Mouse (Mus musculus): ENCODE measurements around the gene Gnmt.
"Not testable (repeated sequence)": the region's sequence is repeated elsewhere in the genome, so short reads cannot be mapped to it uniquely, and the experiment has no call there.

Gene Gnmt

DNA sequence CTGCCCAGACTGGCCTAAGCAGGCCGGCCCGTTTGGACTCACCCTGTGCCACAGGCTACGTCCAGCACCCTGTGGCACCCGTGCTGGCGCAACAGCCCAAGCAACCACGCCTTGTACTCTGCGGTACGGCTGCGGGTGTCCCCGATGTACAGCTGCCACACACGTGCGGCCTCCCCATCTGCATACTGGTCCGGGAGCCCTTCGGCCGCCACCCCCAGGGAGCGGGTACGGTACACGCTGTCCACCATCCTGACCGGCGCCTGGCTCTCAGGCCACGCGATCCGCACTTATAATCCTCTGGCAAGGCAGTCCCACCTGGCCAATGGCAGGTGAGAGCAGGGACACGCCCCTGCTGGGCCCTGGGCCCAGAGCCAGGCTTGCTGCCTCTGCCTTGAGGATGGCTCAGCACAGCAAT lies at the start of gene Gnmt:
TSS of gene Gnmt (minus strand) at position 265 of the 415 bp plus-strand sequence.
- no peak for DNase-seq (ENCODE audit: low spot score in 2 of 2)

DNA sequence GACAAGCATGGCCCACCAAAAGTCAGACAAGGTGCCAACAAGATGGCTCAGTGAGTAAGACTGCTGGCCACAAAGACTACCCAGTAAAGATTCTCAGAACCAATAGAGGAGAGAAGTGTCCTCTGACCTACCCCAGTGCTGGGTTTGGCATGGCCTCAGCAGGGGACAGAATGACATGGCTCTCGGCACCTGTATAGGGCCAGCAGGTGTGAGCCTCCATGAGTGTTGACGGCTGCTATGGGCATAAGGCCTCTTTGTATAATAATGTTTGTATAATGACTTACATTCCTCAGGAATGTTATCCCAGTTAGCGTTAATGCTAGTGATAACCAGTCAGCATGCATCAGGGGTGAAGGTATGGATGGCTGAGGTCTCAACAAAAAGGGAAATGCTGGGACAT lies 47.1 kb upstream of the Gnmt start:
- no peak for DNase-seq (ENCODE audit: low spot score in 2 of 2)

DNA sequence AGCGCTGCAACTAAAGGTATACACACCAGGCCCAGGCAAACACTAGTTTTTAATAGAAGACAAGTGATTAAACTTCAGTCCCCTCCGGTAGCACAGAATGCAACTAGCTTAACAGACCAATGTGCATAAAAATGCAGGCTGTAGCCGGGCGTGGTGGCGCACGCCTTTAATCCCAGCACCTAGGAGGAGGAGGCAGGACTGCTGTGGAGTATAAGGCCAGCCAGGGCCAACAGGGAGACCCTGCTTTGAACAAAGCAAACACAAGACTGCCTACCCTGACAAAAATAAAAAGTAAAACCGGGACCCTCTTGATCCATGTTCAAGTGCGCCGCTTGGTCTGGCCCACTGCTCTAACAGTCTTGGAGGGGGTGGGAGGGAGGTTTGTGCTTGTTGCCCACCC lies 46.1 kb upstream of the Gnmt start:
- no peak for DNase-seq (ENCODE audit: low spot score in 2 of 2)

DNA sequence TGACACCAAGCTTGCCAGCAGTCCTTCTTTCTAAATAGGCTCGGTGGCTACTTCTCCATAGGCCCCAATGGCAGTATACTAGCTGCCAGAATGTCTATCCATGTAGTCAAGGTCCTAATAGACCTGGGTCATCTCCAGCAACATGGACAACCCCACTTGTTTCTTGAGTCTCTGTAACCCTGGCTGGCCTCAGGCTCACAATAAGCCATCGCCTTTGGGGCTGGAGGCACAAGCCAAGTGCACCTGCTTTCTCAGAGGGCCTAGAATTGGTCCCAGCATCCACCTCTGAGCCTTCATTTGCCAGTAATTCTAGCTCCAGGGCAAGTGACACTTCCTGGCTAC lies 45.1 kb upstream of the Gnmt start:
- DNase-seq (ENCODE audit: low spot score in 2 of 2): no peak

- no peak for DNase-seq (ENCODE audit: low spot score in 2 of 2)
These were observed 44.5 kb upstream of the Gnmt start for GRCm38 (mm10) chr17:46773278-46774130.

DNA sequence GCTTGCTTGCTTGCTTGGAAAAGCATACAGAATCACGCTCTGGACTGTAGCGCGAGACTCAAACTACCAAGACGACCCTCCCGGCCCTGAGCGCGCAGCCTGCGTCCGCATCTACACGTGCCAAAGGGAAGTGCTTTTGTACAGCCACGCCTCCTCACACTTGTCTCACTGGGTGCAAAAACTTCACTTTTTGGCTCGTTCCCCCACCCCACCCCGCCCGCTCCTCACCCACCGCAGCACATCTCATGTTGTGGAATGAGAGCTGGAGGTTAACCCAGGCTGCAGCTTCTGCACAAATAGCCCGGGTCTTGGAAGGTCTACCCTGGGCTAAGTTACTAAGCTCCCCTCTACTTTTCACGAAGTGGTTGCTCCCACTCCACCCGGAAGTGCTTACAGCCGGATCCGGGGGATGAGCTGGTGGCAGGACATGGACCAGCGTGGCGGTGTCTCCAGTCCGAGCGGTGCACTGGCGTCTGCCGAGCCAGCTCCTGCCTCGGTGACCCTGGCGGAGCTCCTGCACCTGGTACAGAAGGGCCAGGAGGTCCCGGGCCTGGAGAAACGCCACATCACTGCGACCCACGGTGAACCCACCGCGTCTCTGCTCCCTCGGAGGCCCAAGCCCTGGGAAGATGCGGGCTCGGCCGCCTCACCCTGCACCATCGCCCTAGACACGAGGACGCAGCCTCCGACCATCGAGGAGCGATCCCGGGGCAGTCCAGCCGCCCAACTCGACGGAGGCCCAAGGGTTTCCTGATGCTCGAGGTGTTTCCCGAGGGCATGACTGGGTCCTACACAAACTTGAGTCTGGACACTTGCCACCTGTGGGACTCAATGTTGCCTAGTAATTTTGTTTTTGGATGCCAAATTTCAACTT lies 43.7 kb upstream of the Gnmt start, which contains the start of gene 2310039H08Rik:
TSS of gene 2310039H08Rik (plus strand) at position 232 of the 874 bp plus-strand sequence.
- DNase-seq (ENCODE audit: low spot score in 2 of 2): peak; percentile 66 to 74

DNA sequence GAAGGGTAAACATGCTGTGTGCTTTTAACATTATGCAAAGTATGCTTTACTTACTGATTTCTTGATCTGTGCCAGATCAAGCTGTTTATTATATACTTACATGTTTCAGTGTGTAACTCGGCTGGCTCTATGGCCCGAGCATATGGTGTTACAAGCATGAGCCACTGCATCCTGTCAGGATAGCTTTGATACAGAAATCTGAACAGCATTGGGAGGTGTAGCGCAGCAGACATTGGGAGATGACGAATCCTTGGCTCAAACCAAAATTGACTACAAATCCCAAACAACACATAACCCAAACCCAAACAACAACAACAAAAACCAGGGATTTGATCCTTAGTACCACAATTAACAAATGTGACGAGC lies 43.1 kb upstream of the Gnmt start:
- no peak for DNase-seq (ENCODE audit: low spot score in 2 of 2)

DNA sequence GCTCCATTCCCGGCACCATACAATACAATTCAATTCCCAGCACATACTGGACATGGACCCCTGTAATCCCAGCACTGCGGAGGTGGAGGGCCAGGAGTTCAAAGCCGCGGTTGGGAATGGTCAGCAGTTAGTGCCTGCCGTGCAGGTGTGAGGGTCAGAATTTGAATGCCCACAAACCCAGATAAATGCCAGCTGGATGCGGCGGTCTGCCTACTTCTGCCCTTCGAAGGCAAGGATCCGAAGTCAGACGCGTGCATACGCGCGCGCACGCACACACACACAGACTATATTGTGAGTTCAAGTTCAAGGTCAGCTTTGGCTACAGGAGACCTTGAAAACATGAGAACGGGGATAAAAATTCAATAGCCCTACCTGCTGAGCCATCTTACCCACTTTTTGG lies 42.6 kb upstream of the Gnmt start:
- DNase-seq (ENCODE audit: low spot score in 2 of 2): no peak

GRCm38 (mm10) chr17:46771025-46771424 lies 42.1 kb upstream of the Gnmt start:
- DNase-seq (ENCODE audit: low spot score in 2 of 2): no peak

DNA sequence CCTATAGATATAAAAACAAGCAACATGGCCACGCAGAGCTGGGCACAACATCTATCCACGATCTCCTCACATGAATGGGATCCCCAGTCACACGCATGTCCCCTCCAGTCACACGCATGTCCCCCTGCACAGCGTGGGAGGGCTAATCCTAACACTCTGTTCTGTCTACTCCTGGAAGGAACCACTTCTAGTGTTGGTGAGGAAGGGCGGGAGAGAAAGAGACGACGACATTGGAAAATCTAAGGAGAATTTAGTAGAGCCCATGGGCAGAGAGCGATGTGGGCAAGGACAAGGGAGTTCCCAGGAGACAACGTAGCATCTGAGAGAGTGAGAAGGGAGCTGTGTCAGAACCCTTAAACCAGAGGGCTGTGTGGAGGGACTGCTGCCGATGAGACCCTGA lies 41.6 kb upstream of the Gnmt start:
- no peak for DNase-seq (ENCODE audit: low spot score in 2 of 2)

GRCm38 (mm10) chr17:46767868-46768267 lies 38.9 kb upstream of the Gnmt start:
- no peak for DNase-seq (ENCODE audit: low spot score in 2 of 2)

DNA sequence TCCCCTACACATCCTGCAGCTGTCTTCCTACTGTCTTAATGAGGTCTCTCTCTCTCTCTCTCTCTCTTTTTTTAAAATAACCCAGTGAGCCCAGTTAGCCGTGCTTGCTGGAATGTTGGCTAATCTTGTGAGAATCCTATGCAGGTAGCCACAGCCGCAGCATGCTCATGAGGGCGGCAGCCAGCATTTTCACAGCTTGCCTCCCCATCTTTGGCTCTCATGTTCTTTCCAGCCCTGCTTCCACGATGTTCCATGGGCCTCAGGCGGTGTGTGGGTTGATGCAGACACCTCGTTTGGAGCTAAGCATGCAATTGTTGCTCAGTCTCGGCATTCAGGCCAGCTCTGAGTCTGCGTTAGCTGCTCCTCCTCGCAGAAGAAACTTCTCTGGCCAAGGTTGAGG lies 35.9 kb upstream of the Gnmt start:
- DNase-seq (ENCODE audit: low spot score in 2 of 2): not testable (repeated sequence)

DNA sequence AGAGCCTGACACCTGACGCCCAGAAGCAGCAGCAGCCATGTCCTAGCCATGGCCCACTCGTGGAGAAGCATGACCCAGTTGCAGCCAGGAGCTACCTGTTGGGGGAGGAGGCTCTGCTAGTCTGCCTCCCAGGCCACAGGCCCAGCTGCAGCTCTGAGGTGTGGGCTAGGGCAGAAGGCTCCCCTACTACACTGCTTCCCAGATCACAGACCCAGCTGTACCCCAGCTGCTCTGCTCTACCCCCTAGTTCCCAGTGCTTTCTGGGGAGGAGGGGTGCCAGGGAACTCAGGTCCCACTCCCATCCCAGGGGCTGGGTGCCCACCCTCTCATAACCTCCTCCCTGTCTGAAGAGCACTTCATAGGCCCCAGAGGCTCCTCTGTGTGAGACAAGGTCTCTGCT lies 34.6 kb upstream of the Gnmt start, which contains the start of gene Ptcra:
TSS of gene Ptcra (minus strand) at position 169 of the 400 bp plus-strand sequence.
- no peak for DNase-seq (ENCODE audit: low spot score in 2 of 2)

DNA sequence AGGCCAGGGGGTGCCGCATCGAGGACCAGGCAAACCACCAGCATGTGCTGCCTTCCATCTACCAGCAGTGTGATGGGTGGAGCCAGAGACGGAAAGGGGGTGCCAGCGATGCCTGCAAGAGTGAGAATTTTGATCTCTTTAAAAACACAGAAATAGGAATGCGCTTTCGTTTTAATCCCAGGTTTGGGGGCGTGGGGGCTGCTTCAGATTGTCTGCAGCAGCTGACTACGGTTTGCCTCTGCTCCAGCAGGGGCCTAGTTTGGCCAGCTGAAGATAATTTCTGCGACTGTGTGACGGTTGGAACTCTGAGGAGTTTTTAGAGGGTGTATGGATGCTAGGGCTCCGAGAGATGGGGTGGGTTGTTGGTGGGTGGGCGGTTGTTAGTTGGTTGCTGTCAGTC lies 29.8 kb upstream of the Gnmt start:
- no peak for DNase-seq (ENCODE audit: low spot score in 2 of 2)

DNA sequence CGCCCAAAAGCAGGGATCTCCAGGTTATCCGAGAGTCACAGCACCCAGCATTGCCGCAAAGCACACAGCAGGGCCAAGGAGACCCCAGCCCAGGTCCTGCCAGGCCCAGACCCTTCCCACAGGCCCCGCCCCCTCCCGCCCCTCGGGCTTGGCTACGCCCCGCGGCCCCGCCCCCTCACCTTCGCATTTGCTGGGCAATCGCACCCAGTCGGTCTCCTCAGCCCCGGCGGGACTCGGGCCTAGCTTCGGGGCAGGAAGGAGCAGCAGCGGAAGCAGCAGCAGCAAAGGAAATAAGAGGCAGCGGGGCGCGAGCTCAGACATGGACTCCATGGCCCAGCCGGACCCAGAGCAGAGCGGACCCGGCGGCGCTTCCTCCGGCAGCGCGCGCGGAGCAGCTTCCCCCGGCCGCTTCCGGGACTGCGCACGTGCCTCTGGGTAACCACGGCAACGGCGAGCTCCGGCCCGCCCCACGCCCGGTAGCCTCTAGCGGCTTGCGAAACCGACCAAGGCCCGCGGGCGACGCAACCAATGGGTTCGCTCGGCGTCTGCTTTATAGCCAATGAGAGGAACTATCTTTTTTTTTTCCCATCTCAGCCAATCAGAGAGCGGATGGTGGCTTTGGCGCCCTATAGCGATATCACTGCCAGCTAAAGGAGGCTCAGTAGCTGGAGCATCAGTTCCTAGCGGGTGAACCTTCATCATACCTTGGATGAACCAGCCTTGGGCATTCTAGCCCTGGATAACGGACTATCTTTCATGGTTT lies 23.0 kb upstream of the Gnmt start, which contains the start of gene Cnpy3:
TSS of gene Cnpy3 (minus strand) at position 421 of the 763 bp plus-strand sequence.
- DNase-seq (ENCODE audit: low spot score in 2 of 2): peak; percentile 97 to 98

DNA sequence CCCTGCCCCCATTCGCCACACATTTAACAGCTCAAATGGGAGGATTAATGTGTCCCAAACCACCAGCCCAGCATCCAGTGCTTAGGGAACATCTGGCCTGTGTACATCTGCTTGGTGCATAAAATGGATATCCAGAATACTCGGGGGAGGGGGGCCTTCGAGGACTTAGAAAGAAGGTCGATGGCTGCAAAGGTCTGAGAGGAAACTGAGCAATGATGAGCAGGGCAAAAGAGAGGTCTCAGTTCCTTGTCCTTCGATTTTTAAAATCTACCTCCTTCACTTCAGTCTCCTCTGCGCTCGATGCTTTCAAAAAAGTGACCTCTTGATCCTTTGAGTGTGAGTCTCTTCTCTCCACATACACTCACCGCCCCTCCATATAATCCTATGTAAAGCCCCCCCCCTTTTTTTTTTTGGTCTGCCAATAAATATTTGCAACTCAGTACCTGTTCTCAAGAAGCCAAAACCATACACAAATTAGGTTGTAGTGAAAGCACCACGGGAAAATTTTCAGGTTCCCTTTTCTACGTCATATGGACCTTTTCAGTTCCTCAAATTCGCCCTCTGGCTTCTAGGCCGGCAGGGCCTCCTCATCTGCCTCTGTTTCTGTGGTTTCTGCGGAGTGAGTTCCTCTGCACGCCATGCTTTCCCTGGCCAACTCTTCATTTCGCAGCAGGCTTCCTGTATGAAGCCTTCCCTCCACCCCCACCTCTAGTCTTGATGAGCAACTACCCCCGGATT lies 22.3 kb upstream of the Gnmt start:
- peak in 1 of 2 experiments; percentile 87 for DNase-seq (ENCODE audit: low spot score in 2 of 2)

- DNase-seq (ENCODE audit: low spot score in 2 of 2): no peak
These were observed 21.6 kb upstream of the Gnmt start for GRCm38 (mm10) chr17:46750580-46750979.

DNA sequence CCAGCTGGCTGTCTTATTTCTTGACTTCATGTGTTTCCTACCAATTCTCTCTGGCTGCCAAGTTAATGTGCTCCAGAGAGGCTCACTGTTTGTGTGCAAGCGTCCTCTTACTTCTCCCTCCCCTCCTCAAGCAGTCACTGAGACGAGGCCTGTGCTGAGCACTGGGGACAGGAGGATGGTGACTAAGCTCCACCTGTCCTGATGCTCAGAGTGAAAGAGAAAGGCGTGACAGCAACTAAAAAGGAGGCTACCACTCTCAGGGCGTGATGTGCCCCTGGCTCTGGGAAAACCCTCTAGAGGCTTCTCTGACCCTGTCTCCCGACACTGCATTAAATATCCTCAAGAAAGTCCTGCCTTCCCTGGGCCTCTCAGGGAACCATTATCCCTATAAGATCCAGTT lies 20.3 kb upstream of the Gnmt start:
- DNase-seq (ENCODE audit: low spot score in 2 of 2): no peak

DNA sequence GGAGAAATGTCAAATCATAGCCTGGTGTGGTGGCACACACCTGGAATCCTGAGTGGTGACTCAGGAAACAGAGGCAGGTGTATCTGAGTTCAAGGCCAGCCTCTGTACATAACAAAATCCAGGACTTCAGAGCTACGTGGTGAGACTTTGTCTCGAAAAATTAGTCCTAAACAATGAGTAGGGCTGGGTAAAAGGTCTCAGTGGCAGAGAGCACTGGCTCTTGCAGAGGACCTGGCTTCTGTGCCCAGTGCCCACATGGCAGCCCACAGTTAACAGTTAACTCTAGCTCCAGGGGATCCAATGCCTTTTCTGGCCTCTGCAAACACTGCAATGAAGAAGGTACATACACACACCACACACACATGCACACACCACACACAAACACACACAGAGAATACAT lies 18.8 kb upstream of the Gnmt start:
- DNase-seq (ENCODE audit: low spot score in 2 of 2): no peak

DNA sequence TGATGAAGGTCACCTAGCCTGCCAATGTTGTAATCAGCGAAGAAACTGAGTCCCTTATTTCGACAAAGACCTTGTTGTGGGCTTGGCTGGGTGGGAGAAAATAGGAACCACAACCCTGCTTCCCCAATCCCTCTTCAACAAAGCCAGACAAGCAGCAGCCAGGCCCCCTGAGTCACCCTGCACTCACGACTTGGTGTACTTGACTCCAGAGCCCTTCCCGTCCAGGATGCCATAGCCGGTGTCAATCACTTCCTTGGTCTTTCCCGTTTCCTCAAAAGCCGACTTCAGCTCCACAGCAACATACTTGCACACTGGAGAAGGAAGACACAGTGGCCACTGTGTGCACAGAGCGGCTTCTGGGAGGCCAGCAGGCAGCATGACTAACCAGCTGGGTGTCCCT lies 18.3 kb upstream of the Gnmt start:
- no peak for DNase-seq (ENCODE audit: low spot score in 2 of 2)

DNA sequence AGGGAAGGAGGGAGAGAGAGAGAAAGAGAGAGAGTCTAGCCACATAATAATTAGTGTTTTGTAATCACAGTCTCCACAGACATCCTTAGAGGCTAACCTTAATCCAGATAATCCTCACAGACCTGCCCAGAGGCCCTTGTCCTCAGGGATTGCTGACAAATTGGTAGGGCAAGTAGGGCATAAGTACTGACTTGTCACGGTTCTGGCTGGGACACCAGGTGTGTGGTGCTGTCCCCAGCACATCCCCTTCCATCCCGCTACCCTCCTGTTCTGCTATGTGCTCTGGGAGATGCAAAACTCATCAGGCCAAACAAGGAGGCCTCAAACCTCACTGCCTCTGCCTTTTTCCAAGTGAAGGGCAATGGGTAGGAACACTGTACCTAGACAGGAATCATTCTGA lies 16.5 kb upstream of the Gnmt start:
- DNase-seq (ENCODE audit: low spot score in 2 of 2): no peak

Measured in natural killer cell, adult 2 months (primary cell).